Mouse (Mus musculus): ENCODE data around the gene Ceacam19. TPM values are rescaled to one million over a fixed set of nuclear protein-coding genes. Genes with fewer than 3 reads are reported as not detected.

Gene Ceacam19
- polyA plus RNA-seq, 1 experiment from 2014 or later, result 0.23 TPM

DNA sequence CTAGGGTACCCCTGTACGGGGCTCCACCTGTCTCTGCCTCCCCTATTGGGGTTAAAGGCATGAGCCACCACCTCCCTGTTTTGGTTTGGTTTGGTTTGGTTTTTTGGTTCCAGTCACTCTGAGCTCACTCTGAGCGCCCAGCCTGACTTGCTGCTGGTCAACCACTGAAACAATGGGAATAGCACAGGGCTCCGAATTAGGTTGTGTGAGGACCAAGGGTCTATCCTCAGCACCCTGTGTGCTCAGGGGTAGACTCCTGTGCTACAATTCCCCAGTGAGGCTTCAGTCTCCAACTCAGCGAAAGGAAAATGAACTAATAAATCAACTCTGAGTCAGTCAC lies 32.4 kb upstream of the Ceacam19 start:
- H3K4me3 ChIP-seq (ENCODE audit: inconsistent target), result peak overlapping the region; percentile 47
- peaks cover 27% of the 10 kb centered on the region for H3K36me3 ChIP-seq (ENCODE audit: inconsistent target)
- 38% methylated on average over 4 of the region's 4 CpGs for WGBS (ENCODE audit: missing documents)
- H3K79me2 ChIP-seq (ENCODE audit: inconsistent target), result peaks cover 32% of the 10 kb centered on the region
- peak overlapping the region; percentile 35; the same call in 1 of the 2 replicates for H3K27ac ChIP-seq

DNA sequence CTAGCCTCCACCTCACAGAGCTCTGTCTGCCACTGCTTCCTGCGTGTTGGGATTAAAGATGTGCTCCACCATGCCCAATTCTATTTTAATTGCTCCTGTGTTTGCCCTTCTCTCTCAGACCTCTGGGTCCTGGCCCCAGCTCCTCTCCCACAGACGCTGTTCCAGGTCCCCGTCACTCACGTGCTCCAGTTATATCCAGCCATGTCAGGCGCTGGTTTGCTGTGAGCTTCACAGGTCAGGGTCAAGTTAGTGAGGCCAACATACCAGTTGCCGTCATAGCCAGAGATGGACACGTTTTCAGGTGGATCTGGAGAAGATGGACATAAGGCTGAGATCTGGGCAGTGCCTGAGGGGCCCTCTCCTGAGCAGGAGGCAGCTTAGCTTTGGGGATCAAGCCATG lies 26.8 kb upstream of the Ceacam19 start:
- 92% methylated on average over 7 of the region's 7 CpGs for WGBS (ENCODE audit: missing documents)
- H3K36me3 ChIP-seq (ENCODE audit: inconsistent target), result peaks cover 60% of the 10 kb centered on the region
- H3K27ac ChIP-seq, result no peak overlapping the region
- no peak overlapping the region for H3K4me3 ChIP-seq (ENCODE audit: inconsistent target)
- H3K79me2 ChIP-seq (ENCODE audit: inconsistent target), result peaks cover 23% of the 10 kb centered on the region

DNA sequence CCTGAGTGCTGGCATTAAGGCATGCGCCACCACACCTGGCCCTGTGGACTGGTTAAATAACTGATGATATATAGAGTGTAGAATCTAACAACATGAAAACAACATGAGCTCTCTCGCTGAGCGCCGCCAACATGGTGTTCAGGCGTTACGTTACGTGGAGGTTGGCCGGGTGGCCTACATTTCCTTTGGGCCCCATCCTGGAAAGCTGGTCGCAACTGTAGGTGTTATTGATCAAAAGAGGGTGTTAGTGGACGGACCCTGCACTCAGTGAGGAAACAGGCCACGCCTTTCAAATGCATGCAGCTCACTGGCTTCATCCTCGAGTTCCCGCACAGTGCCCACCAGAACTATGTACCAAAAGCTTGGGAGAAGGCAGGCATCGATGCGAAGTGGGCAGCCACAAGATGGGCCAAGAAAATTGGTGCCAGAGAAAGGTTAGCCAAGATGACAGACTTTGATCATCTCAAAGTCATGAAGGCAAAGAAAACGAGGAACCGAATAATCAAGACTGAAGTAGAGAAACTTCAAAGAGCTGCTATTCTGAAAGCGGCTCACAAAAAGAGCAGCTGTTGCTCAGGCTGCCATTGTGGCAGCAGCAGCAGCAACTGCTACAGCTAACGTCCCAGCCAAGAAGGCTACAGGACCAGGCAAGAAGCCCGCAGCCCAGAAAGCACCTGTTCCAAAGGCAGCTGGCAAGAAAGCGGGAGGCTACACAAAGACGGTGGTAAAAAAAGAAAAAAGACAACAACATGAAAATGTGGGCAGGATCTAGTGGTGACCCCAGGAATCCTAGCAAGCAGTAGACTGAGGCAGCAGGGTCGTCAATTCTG lies 24.1 kb upstream of the Ceacam19 start:
- no peak overlapping the region for H3K27ac ChIP-seq
- H3K79me2 ChIP-seq (ENCODE audit: inconsistent target), result no peaks in the 10 kb centered on the region
- H3K36me3 ChIP-seq (ENCODE audit: inconsistent target), result peaks cover 63% of the 10 kb centered on the region
- WGBS (ENCODE audit: missing documents), result 95% methylated on average over 23 of the region's 23 CpGs
- no peak overlapping the region for H3K4me3 ChIP-seq (ENCODE audit: inconsistent target)

GRCm38 (mm10) chr7:19911292-19911658 lies 23.5 kb upstream of the Ceacam19 start:
- H3K27ac ChIP-seq, result no peak overlapping the region
- no peaks in the 10 kb centered on the region for H3K79me2 ChIP-seq (ENCODE audit: inconsistent target)
- 80% methylated on average over 6 of the region's 6 CpGs for WGBS (ENCODE audit: missing documents)
- peaks cover 57% of the 10 kb centered on the region for H3K36me3 ChIP-seq (ENCODE audit: inconsistent target)
- no peak overlapping the region for H3K4me3 ChIP-seq (ENCODE audit: inconsistent target)

DNA sequence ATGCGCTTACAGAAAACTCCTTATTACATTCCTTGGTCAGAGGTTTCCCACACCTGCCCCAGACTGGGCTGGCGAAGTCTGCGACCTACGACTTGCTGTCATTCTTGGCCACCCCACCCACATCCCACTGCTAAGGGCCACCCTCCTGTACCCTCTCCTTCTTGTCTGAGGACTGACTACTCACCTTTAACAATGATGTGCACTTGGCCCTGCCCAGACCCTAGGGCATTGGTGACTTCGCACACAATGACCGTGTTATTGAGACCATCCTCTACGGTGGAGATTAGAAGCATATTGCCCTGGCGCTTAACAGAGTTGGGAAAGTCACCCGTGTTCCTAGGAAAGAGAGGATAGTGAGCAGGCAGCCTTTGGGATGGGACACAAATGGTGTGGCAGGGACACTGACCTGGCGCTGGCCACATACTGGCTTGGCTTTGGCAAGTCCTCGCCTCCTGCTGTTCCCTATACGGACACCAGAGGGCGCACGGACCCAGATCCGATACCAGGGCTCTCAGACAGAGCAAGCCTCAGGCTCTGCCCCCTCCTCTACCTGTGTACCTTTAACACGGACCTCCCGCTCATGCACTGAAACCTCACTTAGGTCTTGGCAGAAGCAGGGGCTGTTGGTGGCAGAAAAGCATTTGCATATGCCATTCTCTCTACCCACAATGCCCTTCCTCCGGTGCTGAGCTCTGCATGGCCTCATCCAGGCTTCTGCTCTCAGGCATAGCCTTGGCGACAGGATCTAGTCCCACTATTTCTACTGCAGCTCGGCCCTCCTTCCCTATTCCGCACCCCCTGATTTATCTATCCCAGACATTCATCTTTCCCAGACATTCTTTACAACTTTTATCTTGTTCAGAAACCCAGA lies 22.9 kb upstream of the Ceacam19 start:
- Histone ChIP-seq H3K79me2 (ENCODE audit: inconsistent target) (no peaks in the 10 kb centered on the region), H3K27ac (no peak overlapping the region), H3K36me3 (ENCODE audit: inconsistent target) (peaks cover 51% of the 10 kb centered on the region), H3K4me3 (ENCODE audit: inconsistent target) (no peak overlapping the region)
- 56% methylated on average over 21 of the region's 21 CpGs for WGBS (ENCODE audit: missing documents)

GRCm38 (mm10) chr7:19889881-19890280 lies 2.1 kb upstream of the Ceacam19 start:
- no peak overlapping the region for H3K27ac ChIP-seq
- no peak overlapping the region for H3K4me3 ChIP-seq (ENCODE audit: inconsistent target)
- no peaks in the 10 kb centered on the region for H3K79me2 ChIP-seq (ENCODE audit: inconsistent target)
- no peaks in the 10 kb centered on the region for H3K36me3 ChIP-seq (ENCODE audit: inconsistent target)
- WGBS (ENCODE audit: missing documents), result 35% methylated on average over 8 of the region's 8 CpGs

- WGBS (ENCODE audit: missing documents), result 74% methylated on average over 8 of the region's 8 CpGs
- H3K79me2 ChIP-seq (ENCODE audit: inconsistent target), result no peaks in the 10 kb centered on the region
- H3K4me3 ChIP-seq (ENCODE audit: inconsistent target), result no peak overlapping the region
- no peak overlapping the region for H3K27ac ChIP-seq
- H3K36me3 ChIP-seq (ENCODE audit: inconsistent target), result no peaks in the 10 kb centered on the region
Observed at GRCm38 (mm10) chr7:19880754-19881153, 7.0 kb downstream of the Ceacam19 start.

- 24% methylated on average over 14 of the region's 14 CpGs for whole genome bisulfite sequencing (ENCODE audit: missing documents)
- peak overlapping the region; percentile 90 for H3K27ac ChIP-seq
Observed at GRCm38 (mm10) chr7:19876781-19877425, 10.9 kb downstream of the Ceacam19 start.

GRCm38 (mm10) chr7:19875948-19876682 lies 11.7 kb downstream of the Ceacam19 start:
- Histone ChIP-seq H3K36me3 (ENCODE audit: inconsistent target) (no peaks in the 10 kb centered on the region), H3K4me3 (ENCODE audit: inconsistent target) (no peak overlapping the region), H3K79me2 (ENCODE audit: inconsistent target) (no peaks in the 10 kb centered on the region), H3K27ac (peak overlapping the region; percentile 90)
- 33% methylated on average over 13 of the region's 13 CpGs for WGBS (ENCODE audit: missing documents)

More at GRCm38 (mm10) chr7:19876781-19877425, 10.9 kb downstream of the Ceacam19 start:
- H3K79me2 ChIP-seq (ENCODE audit: inconsistent target), result no peaks in the 10 kb centered on the region
- no peak overlapping the region for H3K4me3 ChIP-seq (ENCODE audit: inconsistent target)
- H3K36me3 ChIP-seq (ENCODE audit: inconsistent target), result no peaks in the 10 kb centered on the region

- WGBS (ENCODE audit: missing documents), result 24% methylated on average over 3 of the region's 5 CpGs
- no peak overlapping the region for H3K4me3 ChIP-seq (ENCODE audit: inconsistent target)
- H3K36me3 ChIP-seq (ENCODE audit: inconsistent target), result no peaks in the 10 kb centered on the region
- no peaks in the 10 kb centered on the region for H3K79me2 ChIP-seq (ENCODE audit: inconsistent target)
- H3K27ac ChIP-seq, result peak overlapping the region; percentile 91
Observed at GRCm38 (mm10) chr7:19871943-19872601, 15.7 kb downstream of the Ceacam19 start.

- peak overlapping the region; percentile 23 for H3K4me3 ChIP-seq (ENCODE audit: inconsistent target)
- H3K27ac ChIP-seq, result peak overlapping the region; percentile 91
- WGBS (ENCODE audit: missing documents), result under 1% methylated on average over 10 of the region's 10 CpGs
- H3K79me2 ChIP-seq (ENCODE audit: inconsistent target), result no peaks in the 10 kb centered on the region
- no peaks in the 10 kb centered on the region for H3K36me3 ChIP-seq (ENCODE audit: inconsistent target)
Observed at GRCm38 (mm10) chr7:19871137-19871621, 16.6 kb downstream of the Ceacam19 start.

- no peak overlapping the region for H3K27ac ChIP-seq
- H3K79me2 ChIP-seq (ENCODE audit: inconsistent target), result no peaks in the 10 kb centered on the region
- H3K36me3 ChIP-seq (ENCODE audit: inconsistent target), result no peaks in the 10 kb centered on the region
- 93% methylated on average over 16 of the region's 16 CpGs for whole genome bisulfite sequencing (ENCODE audit: missing documents)
- H3K4me3 ChIP-seq (ENCODE audit: inconsistent target), result no peak overlapping the region
Observed at GRCm38 (mm10) chr7:19867751-19868399, 19.9 kb downstream of the Ceacam19 start.

GRCm38 (mm10) chr7:19866490-19866889 lies 21.3 kb downstream of the Ceacam19 start:
- H3K4me3 ChIP-seq (ENCODE audit: inconsistent target), result no peak overlapping the region
- 94% methylated on average over 6 of the region's 6 CpGs for WGBS (ENCODE audit: missing documents)
- no peaks in the 10 kb centered on the region for H3K79me2 ChIP-seq (ENCODE audit: inconsistent target)
- no peaks in the 10 kb centered on the region for H3K36me3 ChIP-seq (ENCODE audit: inconsistent target)
- no peak overlapping the region for H3K27ac ChIP-seq
